Mouse (Mus musculus) embryonic fibroblast, embryonic 13.5 days (primary cell): ENCODE results near the gene Pomc.

ENCODE experiments used
- CTCF ChIP-seq: IDR thresholded peaks from 2 replicates; pipeline ENCODE4 v1.5.1; 2011; ENCODE audit warnings: mild to moderate bottlenecking, control low read depth, low read length, moderate library complexity, borderline replicate concordance; ENCODE audit not compliant: insufficient read depth
- POLR2A ChIP-seq: IDR thresholded peaks from 2 replicates; pipeline ENCODE4 v1.6.1; 2011; ENCODE audit warnings: low read depth, mild to moderate bottlenecking, control low read depth, low read length, moderate library complexity

GRCm38 (mm10) chr12:3954651-3955050, at the start of gene Pomc:
- TF ChIP-seq CTCF: no peak
- TF ChIP-seq POLR2A: no peak
